Mouse (Mus musculus): ENCODE results near the gene Cnppd1. TPM values are rescaled to one million over a fixed set of nuclear protein-coding genes. Genes with fewer than 3 reads are reported as not detected.
A peak's percentile ranks its signal among the peaks of the same experiment; 100 is the strongest.

The Cnppd1 gene
- polyA plus RNA-seq, 1 experiment: 100 TPM

- TF ChIP-seq CTCF (IDR thresholded peaks at IDR 0.05; ENCODE audit: control insufficient read depth, insufficient read depth, low read length): peak; percentile 86
- peak; percentile 40; the same call in 1 of the 2 replicates for TF ChIP-seq POLR2A (IDR thresholded peaks at IDR 0.05; ENCODE audit: borderline replicate concordance, control insufficient read depth, low read depth, low read length)
These were observed 17.9 kb downstream of the Cnppd1 start, which contains the start of gene Nhej1 for GRCm38 (mm10) chr1:75124346-75125321. Gene Nhej1, minus strand, starts transcription at chr1:75125200.

GRCm38 (mm10) chr1:75122211-75122610, 20.3 kb downstream of the Cnppd1 start:
- Histone ChIP-seq H3K27ac (ENCODE audit: control insufficient read depth, insufficient read depth, low read depth, low read length, poor library complexity) (no peak overlapping the region), H3K4me1 (ENCODE audit: control insufficient read depth, insufficient read depth, low read length) (peaks cover 5% of the 10 kb centered on the region; the same call in 1 of the 2 replicates), H3K4me3 (replicated peaks; ENCODE audit: control insufficient read depth, low read depth, low read length) (no peak overlapping the region)
- WGBS: 86% methylated on average over 3 of the region's 3 CpGs
- TF ChIP-seq POLR2A (IDR thresholded peaks at IDR 0.05; ENCODE audit: borderline replicate concordance, control insufficient read depth, low read depth, low read length) (no peak), CTCF (IDR thresholded peaks at IDR 0.05; ENCODE audit: control insufficient read depth, insufficient read depth, low read length) (no peak)

More at GRCm38 (mm10) chr1:75124346-75125321, 17.9 kb downstream of the Cnppd1 start, which contains the start of gene Nhej1:
- Histone ChIP-seq H3K4me3 (replicated peaks; ENCODE audit: control insufficient read depth, low read depth, low read length) (peak within 1 kb of the TSS; percentile 81), H3K27ac (ENCODE audit: control insufficient read depth, insufficient read depth, low read depth, low read length, poor library complexity) (peak within 1 kb of the TSS; percentile 98), H3K4me1 (ENCODE audit: control insufficient read depth, insufficient read depth, low read length) (peaks cover 5% of the 10 kb centered on the region; the same call in 1 of the 2 replicates)
- WGBS: under 1% methylated on average over 56 of the region's 56 CpGs

Other genes starting within 250 kb of the Cnppd1 start
- gene Cryba2, start 249.6 kb downstream of the Cnppd1 start, polyA plus RNA-seq (2011; ENCODE audit: insufficient read depth, insufficient read length, low replicate concordance, missing spikeins): not detected in 2 replicates
- gene Cfap65, start 207.1 kb downstream of the Cnppd1 start, polyA plus RNA-seq (2011; ENCODE audit: insufficient read depth, insufficient read length, low replicate concordance, missing spikeins): not detected in 2 replicates
- 0.82 TPM in 1 of 2 replicates, not detected in the other for gene Ihh, start 191.0 kb downstream of the Cnppd1 start, polyA plus RNA-seq (2011; ENCODE audit: insufficient read depth, insufficient read length, low replicate concordance, missing spikeins)
- gene Nhej1, start 17.5 kb downstream of the Cnppd1 start, polyA plus RNA-seq (2011; ENCODE audit: insufficient read depth, insufficient read length, low replicate concordance, missing spikeins): 5.6 and 11.6 TPM in 2 replicates
- gene Slc23a3, start 8.8 kb downstream of the Cnppd1 start, polyA plus RNA-seq (2011; ENCODE audit: insufficient read depth, insufficient read length, low replicate concordance, missing spikeins): 1.7 TPM in 1 of 2 replicates, not detected in the other
- 71.5 and 92.9 TPM in 2 replicates for gene Retreg2, start 67 bp upstream of the Cnppd1 start, polyA plus RNA-seq (2011; ENCODE audit: insufficient read depth, insufficient read length, low replicate concordance, missing spikeins)
- 28.5 and 49.8 TPM in 2 replicates for gene Zfand2b, start 25.9 kb upstream of the Cnppd1 start, polyA plus RNA-seq (2011; ENCODE audit: insufficient read depth, insufficient read length, low replicate concordance, missing spikeins)
- 151 and 182 TPM in 2 replicates for gene Abcb6, start 37.7 kb upstream of the Cnppd1 start, polyA plus RNA-seq (2011; ENCODE audit: insufficient read depth, insufficient read length, low replicate concordance, missing spikeins)
- gene Ankzf1, start 49.4 kb upstream of the Cnppd1 start, polyA plus RNA-seq (2011; ENCODE audit: insufficient read depth, insufficient read length, low replicate concordance, missing spikeins): 16.6 and 27.7 TPM in 2 replicates
- 24.6 and 39.2 TPM in 2 replicates for gene Atg9a, start 49.5 kb upstream of the Cnppd1 start, polyA plus RNA-seq (2011; ENCODE audit: insufficient read depth, insufficient read length, low replicate concordance, missing spikeins)
- gene Glb1l, start 68.1 kb upstream of the Cnppd1 start, polyA plus RNA-seq (2011; ENCODE audit: insufficient read depth, insufficient read length, low replicate concordance, missing spikeins): 23.0 and 43.6 TPM in 2 replicates
- gene Stk16, start 68.1 kb upstream of the Cnppd1 start, polyA plus RNA-seq (2011; ENCODE audit: insufficient read depth, insufficient read length, low replicate concordance, missing spikeins): 74.2 and 168 TPM in 2 replicates
- gene Tuba4a, start 77.2 kb upstream of the Cnppd1 start, polyA plus RNA-seq (2011; ENCODE audit: insufficient read depth, insufficient read length, low replicate concordance, missing spikeins): 422 and 591 TPM in 2 replicates
- not detected in 2 replicates for gene A630095N17Rik, start 89.4 kb upstream of the Cnppd1 start, polyA plus RNA-seq (2011; ENCODE audit: insufficient read depth, insufficient read length, low replicate concordance, missing spikeins)
- gene Dnajb2, start 93.7 kb upstream of the Cnppd1 start, polyA plus RNA-seq (2011; ENCODE audit: insufficient read depth, insufficient read length, low replicate concordance, missing spikeins): 85.8 and 119 TPM in 2 replicates
- gene Ptprn, start 121.8 kb upstream of the Cnppd1 start, polyA plus RNA-seq (2011; ENCODE audit: insufficient read depth, insufficient read length, low replicate concordance, missing spikeins): 1.4 and 4.2 TPM in 2 replicates
- not detected in 2 replicates for gene Resp18, start 135.7 kb upstream of the Cnppd1 start, polyA plus RNA-seq (2011; ENCODE audit: insufficient read depth, insufficient read length, low replicate concordance, missing spikeins)
- 9.2 and 21.3 TPM in 2 replicates for gene Dnpep, start 175.3 kb upstream of the Cnppd1 start, polyA plus RNA-seq (2011; ENCODE audit: insufficient read depth, insufficient read length, low replicate concordance, missing spikeins)
- gene Des, start 217.6 kb upstream of the Cnppd1 start, polyA plus RNA-seq (2011; ENCODE audit: insufficient read depth, insufficient read length, low replicate concordance, missing spikeins): 2.1 and 8.8 TPM in 2 replicates
- 18.1 TPM in 2 replicates for gene Speg, start 232.6 kb upstream of the Cnppd1 start, polyA plus RNA-seq (2011; ENCODE audit: insufficient read depth, insufficient read length, low replicate concordance, missing spikeins)